9 mouse cellular contexts compared by ENCODE assay signal in the genomic region with DNA sequence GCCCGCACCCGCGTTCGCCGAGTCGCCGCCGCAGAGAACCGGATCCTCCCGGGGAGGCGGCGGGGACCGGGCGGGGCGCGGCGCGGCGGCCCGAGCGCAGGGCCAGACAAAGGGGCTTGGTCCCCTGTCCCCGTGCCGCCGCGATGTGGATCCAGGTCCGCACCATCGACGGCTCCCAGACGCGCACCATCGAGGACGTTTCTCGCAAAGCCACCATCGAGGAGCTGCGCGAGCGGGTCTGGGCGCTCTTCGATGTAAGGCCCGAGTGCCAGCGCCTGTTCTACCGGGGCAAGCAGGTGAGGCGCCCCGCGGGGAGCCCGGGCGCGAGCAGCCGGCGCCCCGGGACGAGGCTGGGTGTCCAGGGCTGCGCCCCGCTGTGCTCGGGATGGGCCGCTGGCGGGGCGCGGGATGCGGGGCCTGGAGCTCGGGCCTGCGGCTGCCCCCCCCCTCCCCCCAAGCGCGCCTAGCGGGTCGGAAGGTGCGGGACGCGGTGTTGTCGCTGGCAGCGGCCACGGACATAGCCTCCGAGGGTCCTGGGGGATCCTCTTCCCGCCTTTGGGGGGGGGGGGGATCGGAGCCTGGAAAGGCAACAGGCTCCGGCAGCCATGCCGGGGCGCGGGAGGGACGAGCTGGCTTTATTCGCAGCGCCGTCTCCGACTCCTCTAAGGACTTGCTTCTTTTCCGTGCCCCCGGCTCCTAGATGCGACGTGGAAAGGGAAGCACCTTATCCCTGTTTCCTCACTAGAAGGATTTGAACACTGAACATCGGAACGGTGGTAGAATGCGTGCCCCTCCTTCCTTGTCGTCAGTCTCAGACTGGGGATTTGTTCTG. TPM values are rescaled to one million over a fixed set of nuclear protein-coding genes. Genes with fewer than 3 reads are reported as not detected.
A peak's percentile ranks its signal among the peaks of the same experiment; 100 is the strongest.
DNase-seq lines count a peak whose midpoint lies in the region; ATAC-seq and TF ChIP-seq lines count a peak whose summit lies in the region.
"Had no signal": no experiment of that assay in that cellular context is flagged by ENCODE, and none has a peak within 500 bp of the region (broad histone marks: within the 10 kb centered on the region; RNA-seq: fewer than 3 reads in every experiment).

No protein-coding gene starts in this region.

- DNase-seq in thymus, adult 2 months = peak; percentile 32
- no peak for DNase-seq in thymus, postnatal 25 days
- DNase-seq in lung, postnatal 14 days = peak; percentile 26
- peak; percentile 37 to 54 for DNase-seq in spleen, postnatal 10 days (ENCODE audit: low spot score in 2 of 2)
- DNase-seq in layer of hippocampus, adult 9-10 months (ENCODE audit: low spot score) = no peak

- peak overlapping the region; percentile 87 for H3K4me3 ChIP-seq in thymus, adult 2 months (ENCODE audit: control insufficient read depth, insufficient read depth, low read length)
- H3K4me3 ChIP-seq in bone marrow, adult 2 months (replicated peaks; ENCODE audit: control insufficient read depth, low read depth, low read length) = peak overlapping the region; percentile 82
- peak overlapping the region; percentile 99 for H3K4me3 ChIP-seq in intestine, embryonic 16.5 days (ENCODE audit: low read length)

- H3K4me1 ChIP-seq in thymus, adult 2 months (replicated peaks; ENCODE audit: control insufficient read depth, insufficient read depth, low read length) = peaks cover 10% of the 10 kb centered on the region
- H3K4me1 ChIP-seq in bone marrow, adult 2 months (ENCODE audit: control insufficient read depth, insufficient read depth, low read length) = no peaks in the 10 kb centered on the region
- peaks cover 23% of the 10 kb centered on the region for H3K4me1 ChIP-seq in intestine, embryonic 16.5 days (ENCODE audit: control insufficient read depth, insufficient read depth, low read length)

- peak; percentile 4; the same call in 1 of the 2 replicates for ATAC-seq in erythroid progenitor cell, adult 5-6 weeks (replicated peaks; ENCODE audit: low FRiP score, poor library complexity, severe bottlenecking)
- no peak; the same call in none of the 2 replicates for ATAC-seq in intestine, embryonic 16.5 days

- H3K9me3 ChIP-seq in intestine, embryonic 16.5 days (ENCODE audit: control insufficient read depth, low read length) = no peaks in the 10 kb centered on the region

- peak overlapping the region; percentile 85 for H3K4me2 ChIP-seq in intestine, embryonic 16.5 days (ENCODE audit: low read depth, low read length)

- H3K27me3 ChIP-seq in thymus, adult 2 months (ENCODE audit: control insufficient read depth, insufficient read depth, low read length) = no peaks in the 10 kb centered on the region
- no peaks in the 10 kb centered on the region for H3K27me3 ChIP-seq in intestine, embryonic 16.5 days (replicated peaks; ENCODE audit: control insufficient read depth, insufficient read depth, low read length)

- WGBS in thymus, adult 2 months = under 1% methylated on average over 91 of the region's 92 CpGs
- WGBS in bone marrow, adult 2 months = under 1% methylated on average over 90 of the region's 92 CpGs
- WGBS in intestine, embryonic 16.5 days = under 1% methylated on average over 83 of the region's 92 CpGs

- peak overlapping the region; percentile 99 for H3K9ac ChIP-seq in intestine, embryonic 16.5 days (ENCODE audit: low read depth, low read length)

- no peak for TF ChIP-seq CTCF in thymus, adult 2 months (IDR thresholded peaks at IDR 0.05; ENCODE audit: borderline replicate concordance, control insufficient read depth, extremely low read depth, insufficient read depth, low read length, poor library complexity)
- no peak for TF ChIP-seq CTCF in bone marrow, adult 2 months (IDR thresholded peaks at IDR 0.05; ENCODE audit: control insufficient read depth, insufficient read depth, low read length)

- TF ChIP-seq POLR2A in thymus, adult 2 months (IDR thresholded peaks at IDR 0.05; ENCODE audit: control insufficient read depth, extremely low read depth, insufficient read depth, low read length, poor library complexity) = no peak
- no peak for TF ChIP-seq POLR2A in bone marrow, adult 2 months (IDR thresholded peaks at IDR 0.05; ENCODE audit: borderline replicate concordance, control insufficient read depth, low read depth, low read length)

- no peaks in the 10 kb centered on the region for H3K36me3 ChIP-seq in thymus, adult 2 months (ENCODE audit: control insufficient read depth, insufficient read depth, low read length)
- no peaks in the 10 kb centered on the region for H3K36me3 ChIP-seq in intestine, embryonic 16.5 days (ENCODE audit: control insufficient read depth, insufficient read depth, low read length)

- peak overlapping the region; percentile 28 for H3K27ac ChIP-seq in thymus, adult 2 months (ENCODE audit: control insufficient read depth, insufficient read depth, low read length)
- peak overlapping the region; percentile 96 for H3K27ac ChIP-seq in bone marrow, adult 2 months (ENCODE audit: control insufficient read depth, insufficient read depth, low read depth, low read length, poor library complexity)
- H3K27ac ChIP-seq in intestine, embryonic 16.5 days (ENCODE audit: low read length) = peak overlapping the region; percentile 91

RNA-seq across cellular contexts. Expression of gene Uhrf2, which starts 0.5 kb away (rescaled TPM):
- polyA plus RNA-seq in thymus, adult 2 months (2012; rRNA removed) = 72.8 and 80.5 TPM in 2 replicates
- polyA plus RNA-seq in bone marrow, adult 2 months (2011; ENCODE audit: insufficient read depth, insufficient read length, low replicate concordance, missing spikeins) = 32.0 and 47.8 TPM in 2 replicates
- total RNA-seq in erythroid progenitor cell, adult 5-6 weeks (2015; ENCODE audit: low replicate concordance) = 151 and 220 TPM in 2 replicates
- 132 and 155 TPM in 2 replicates for total RNA-seq in erythroid progenitor cell, adult 5-6 weeks (2017; ENCODE audit: low replicate concordance)
- 39.4 and 43.2 TPM in 2 replicates for polyA plus RNA-seq in intestine, embryonic 16.5 days (2015; fragmentation: Nextera tagmentation; extraction: Ambion mirVana)

RNA-seq across cellular contexts. Expression of gene Trpd52l3, which starts 27.3 kb away (rescaled TPM):
- polyA plus RNA-seq in thymus, adult 2 months (2012; rRNA removed) = 0.07 TPM in 1 of 2 replicates, not detected in the other
- polyA plus RNA-seq in bone marrow, adult 2 months (2011; ENCODE audit: insufficient read depth, insufficient read length, low replicate concordance, missing spikeins) = not detected in 2 replicates
- total RNA-seq in erythroid progenitor cell, adult 5-6 weeks (2015; ENCODE audit: low replicate concordance) = not detected in 2 replicates
- total RNA-seq in erythroid progenitor cell, adult 5-6 weeks (2017; ENCODE audit: low replicate concordance) = not detected in 2 replicates
- polyA plus RNA-seq in intestine, embryonic 16.5 days (2015; fragmentation: Nextera tagmentation; extraction: Ambion mirVana) = not detected in 2 replicates
- total RNA-seq: heart, postnatal 14 days had no signal

Comparison
In these comparisons a context has a peak if more than half of its experiments do, and no peak if none do; other contexts are left out.
1. DNase-seq: peak in thymus, adult 2 months (single experiment), lung, postnatal 14 days (single experiment) and spleen, postnatal 10 days (2 of 2); none in thymus, postnatal 25 days (single experiment) and layer of hippocampus, adult 9-10 months (single experiment).
2. H3K27ac ChIP-seq: peak in every context shown above with its lines; median percentile 96 in bone marrow, adult 2 months; 91 in intestine, embryonic 16.5 days; 28 in thymus, adult 2 months.
3. Peak in every context shown above with its lines, with median percentiles within 50 percentile points of each other: H3K4me3 ChIP-seq.